Mouse (Mus musculus): ENCODE measurements around the gene Dppa4.
"Not testable (repeated sequence)": the region's sequence is repeated elsewhere in the genome, so short reads cannot be mapped to it uniquely, and the experiment has no call there.

Gene Dppa4

DNA sequence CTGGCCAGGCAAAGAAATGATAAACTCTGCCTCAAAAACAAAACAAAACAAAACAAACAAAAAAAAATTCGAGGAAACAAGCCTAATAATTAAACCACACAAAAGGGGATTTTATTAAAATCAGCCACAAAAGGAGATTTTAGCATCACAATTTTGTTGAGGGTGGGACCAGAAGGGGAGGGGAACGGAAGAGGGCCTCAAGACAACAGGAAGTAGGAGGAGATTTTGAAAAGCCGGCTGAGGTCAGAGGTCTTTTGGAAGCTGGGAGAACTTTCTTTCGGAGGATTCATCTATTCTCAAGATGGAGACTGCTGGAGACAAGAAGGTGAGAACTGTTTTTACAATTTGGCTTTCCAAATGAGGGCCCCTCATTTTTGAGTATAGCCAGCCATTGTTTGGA is at the start of gene Dppa4:
Gene Dppa4 (plus strand): TSS at position 217 of the 400 bp plus-strand sequence.
- DNase-seq: no peak

DNA sequence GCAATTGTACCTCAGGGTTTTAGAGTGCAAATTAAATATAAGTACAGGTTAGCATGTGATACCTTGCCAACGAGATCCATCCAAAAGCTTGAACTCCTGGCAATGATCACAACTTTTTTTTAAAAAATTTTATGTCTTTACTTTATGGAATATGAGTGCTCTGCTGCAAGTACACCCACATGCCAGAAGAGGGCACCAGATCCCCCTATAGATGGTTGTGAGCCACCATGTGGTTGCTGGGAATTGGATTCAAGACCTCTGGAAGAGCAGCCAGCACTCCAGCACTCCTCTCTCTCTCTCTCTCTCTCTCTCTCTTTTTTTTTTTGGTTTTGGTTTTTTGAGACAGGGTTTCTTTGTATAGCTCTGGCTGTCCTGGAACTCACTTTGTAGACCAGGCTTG is 48.5 kb upstream of the Dppa4 start:
- DNase-seq: no peak

DNA sequence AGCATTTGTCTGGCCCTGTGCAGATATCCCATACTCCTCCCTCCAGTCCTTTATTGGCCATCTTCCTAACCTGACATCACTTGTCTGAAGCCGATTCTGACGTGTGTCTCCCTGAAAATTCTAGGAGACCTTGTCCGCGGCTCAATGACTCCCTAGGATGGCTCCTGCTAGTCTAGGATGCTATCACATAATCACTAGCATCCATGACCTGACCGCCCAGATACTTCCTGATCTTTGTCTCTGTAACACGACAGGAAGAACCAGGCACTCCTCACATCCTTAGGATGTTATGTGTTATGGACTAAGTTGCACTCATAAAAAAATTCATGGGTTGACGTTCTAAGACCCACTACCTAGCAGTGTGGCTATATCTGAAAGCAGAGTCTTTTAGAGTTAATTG is 45.9 kb upstream of the Dppa4 start:
- no peak for DNase-seq

DNA sequence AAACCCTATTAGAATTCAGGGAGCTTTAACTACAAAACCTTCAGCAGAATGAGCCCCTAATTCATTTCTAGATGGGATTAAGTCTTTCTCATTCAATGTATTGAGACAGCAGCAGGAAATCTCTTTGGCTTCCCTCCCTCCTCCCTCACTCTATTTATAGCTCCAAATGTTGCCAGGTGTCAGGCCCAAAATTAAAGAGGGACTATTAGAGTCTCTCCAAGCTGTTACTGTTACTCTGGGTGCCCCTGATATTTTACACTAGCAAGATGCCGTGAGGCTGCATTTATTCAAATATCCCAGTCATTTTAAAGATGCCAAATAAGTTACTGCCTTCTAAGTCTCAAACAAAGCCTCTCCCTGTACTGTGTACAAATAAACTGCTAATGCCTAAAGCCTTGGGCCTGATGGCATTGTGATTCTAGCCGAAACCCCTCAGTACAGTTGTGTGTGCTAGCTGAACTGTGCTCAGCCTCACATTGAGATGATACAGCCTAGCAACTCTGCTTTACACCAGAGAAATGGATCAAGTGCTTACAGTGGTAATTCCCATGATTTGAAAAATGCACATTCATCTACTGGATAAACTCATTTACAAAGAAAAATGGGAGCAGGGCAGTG is 36.4 kb upstream of the Dppa4 start:
- DNase-seq: no peak

DNA sequence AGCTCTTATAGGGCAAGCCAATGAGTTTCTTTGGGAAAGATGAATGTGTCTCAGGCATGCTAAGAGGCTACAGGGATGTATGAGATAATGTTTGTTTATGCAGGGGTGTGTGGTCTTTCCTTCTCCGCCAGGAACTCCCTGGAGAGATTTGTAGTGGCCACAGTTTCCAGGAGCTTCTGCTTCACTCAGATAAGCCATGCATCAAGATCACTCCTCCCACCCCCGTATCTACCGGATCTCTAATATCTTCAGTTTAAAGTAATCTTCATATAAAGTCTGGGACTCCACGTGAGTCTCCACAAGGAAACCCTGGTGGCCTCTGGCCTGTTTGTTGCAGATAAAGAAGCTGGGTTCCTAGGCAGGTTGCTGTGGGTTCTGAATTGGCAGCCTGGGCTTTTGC is 30.7 kb upstream of the Dppa4 start:
- no peak for DNase-seq

DNA sequence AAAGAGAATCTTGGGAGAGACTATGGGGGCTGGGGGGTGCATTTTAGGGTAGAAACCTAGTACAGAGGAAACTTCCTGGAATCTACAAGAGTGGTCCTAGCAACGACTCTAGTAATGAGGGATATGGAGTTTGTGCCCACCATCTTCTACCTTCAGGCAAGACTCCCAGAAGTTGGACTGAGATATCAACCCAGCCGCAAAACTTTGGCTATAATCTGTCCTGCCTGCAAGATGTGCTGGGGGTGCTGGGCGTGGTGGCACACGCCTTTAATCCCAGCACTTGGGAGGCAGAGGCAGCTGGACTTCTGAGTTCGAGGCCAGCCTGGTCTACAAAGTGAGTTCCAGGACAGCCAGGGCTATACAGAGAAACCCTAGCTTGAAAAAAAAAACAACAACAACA is 28.9 kb upstream of the Dppa4 start:
- no peak for DNase-seq

DNA sequence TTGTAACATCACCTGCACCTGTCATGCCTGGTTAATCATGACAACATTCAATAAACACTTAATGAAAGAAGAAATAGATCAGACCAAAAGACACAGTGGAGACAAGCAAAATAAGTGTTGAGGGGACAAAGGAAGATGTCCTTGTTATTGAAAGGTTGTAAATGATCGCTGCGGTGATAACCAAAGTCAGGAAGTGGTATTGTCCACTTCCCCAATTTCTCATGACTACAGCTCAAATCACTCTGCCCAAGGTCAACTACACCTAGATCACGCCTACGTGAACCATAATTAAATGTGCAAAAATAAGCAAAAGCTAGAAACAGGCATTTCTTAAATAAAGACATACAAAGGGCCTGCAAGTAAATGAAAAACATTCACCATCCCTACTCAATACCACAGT is 24.0 kb upstream of the Dppa4 start:
- DNase-seq: no peak

DNA sequence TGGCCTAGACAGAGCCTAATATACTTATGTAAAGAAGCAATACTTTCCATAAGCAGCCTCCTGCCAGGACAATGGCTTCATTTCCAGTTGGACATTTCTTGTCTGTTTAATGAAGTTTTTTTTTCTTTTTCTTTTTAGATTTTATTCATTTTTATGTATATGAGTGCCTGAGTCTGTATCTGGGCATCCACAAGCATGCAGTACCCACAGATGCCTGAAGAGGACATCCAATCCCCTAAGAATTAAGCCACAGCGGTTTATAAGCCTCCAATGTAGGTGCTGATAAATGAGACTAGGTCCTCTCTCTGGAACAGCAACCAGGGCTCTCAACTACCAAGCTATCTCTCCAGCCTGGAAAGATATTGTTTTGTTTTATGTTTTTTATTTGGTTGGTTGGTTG is 20.6 kb upstream of the Dppa4 start:
- DNase-seq: no peak

DNA sequence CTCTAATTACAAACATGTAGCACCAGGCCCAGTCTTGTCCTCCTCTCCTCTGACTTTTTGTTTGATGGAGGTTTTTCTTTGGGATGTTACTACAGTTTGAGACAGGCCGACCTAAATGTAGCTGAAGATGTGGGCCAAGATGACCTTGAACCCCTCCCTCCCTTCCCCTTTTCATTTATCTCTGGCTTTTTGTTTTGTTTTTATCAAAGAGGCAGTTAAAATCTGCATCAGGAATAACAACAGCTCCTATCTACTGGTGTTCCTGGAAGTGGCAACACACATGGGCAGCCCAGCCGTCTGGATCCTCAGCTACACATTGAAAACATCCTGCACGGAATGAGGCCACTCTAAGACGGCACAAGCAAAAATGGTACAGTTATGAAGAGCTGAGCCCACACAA is 17.7 kb upstream of the Dppa4 start:
- DNase-seq: no peak

DNA sequence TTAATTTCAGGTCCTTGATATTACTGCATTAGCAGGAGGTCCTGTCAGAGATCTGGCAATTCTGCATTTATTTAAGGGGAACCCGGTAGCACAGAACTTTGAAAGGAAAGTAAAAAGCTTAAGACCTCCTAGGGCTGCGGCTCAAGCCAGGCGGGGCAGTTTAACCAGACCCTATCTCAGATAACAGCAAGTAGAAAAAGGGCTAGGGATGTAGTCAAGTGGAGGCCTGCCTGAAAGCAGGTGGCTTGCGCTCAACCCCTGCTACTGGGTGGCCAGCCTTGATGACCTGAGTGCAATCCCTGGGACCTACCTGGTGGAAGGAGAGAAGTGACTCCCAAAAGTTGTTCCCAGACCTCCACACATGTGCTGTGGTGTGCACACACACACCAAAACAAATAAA is 6.6 kb upstream of the Dppa4 start:
- DNase-seq: no peak

DNA sequence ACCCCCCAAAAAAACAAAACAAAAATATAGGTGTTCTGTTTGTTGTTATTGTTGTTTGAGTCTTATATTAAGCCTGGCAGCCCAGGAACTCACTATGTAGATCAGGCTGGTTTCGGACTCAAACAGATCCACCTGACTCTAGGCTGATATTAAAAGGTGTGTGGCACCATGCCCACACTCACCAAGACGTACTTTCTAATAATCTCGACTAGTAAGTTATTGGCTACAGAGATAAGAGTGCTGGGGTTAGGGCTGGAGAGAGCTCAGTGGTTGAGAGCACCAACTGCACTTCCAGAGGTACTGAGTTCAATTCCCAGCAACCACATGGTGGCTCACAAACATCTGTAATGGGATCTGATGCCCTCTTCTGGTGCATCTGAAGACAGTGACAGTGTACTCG is 2.6 kb upstream of the Dppa4 start:
- no peak for DNase-seq

DNA sequence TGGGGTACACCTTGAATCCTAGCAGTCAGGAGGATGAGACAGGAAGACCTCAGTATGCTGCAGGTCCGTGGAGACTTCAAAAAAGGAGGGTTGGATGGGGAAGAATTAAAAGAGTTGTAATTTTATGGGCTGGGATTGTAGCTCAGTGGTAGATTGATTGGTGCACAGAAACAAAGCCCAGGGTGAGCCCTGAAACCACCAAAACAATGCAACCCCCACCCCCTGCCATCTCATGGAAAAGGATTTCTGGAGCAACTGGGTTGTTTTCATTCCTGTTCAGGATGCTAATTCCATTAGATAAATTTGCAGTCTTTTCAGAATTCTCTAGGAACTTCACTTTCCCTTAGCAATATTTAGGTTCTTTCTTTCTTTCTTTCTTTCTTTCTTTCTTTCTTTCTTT is 732 bp upstream of the Dppa4 start:
- no peak for DNase-seq

DNA sequence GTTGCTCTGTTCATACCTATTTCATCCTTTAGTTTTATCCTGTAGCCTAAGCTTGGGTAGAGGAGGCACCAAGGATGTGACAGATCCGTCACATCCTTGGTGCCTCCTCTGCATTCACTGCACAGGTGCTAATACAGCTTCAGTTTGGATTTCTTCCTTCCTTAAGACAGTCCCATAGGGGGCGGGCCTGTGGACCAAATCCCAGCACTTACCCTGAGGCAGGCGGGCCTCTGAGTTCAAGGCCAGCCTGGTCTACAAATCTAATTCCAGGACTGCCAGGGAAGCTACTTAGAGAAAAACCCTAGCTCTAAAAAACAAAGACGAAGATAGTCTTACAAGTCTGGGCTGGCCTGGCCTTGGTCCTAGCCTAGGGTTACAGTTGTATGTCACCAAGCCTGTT is 2.0 kb downstream of the Dppa4 start:
- DNase-seq: no peak

DNA sequence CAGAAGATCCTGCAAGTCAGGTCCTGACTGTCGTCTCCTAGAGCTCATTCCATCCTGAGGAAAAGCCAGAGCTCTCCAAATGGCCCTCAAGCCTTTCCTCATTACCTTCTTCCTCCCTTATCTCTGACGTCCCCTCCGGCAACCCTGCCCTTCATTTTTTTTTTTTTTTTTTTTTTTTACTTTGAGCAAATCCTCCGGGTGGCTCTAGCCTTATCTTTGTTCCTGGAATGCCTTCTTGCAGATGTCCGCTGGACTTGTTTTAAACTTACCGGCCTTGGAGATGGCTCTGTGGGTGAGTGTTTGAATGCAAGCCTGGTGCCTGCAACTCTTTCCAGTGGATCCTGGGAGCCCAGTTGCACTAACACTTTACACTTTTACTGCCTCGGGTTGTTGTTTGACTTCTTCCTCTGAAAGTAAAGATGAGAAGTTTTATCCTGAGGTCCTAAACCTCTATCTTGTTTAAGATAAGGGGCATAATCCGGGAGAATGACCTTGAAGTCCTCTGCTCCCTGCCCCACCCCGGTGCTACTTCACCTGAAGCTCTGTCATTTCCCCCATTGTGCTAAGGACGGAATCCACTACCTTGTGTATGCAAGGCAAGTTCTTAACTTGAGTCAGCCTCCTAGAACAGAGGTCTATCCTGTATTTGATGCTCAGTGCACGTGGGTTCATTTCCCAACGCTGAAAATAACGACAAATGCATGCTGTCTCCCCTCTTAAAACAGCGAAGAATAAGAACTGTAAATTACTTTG is 14.0 kb downstream of the Dppa4 start:
- DNase-seq: no peak

DNA sequence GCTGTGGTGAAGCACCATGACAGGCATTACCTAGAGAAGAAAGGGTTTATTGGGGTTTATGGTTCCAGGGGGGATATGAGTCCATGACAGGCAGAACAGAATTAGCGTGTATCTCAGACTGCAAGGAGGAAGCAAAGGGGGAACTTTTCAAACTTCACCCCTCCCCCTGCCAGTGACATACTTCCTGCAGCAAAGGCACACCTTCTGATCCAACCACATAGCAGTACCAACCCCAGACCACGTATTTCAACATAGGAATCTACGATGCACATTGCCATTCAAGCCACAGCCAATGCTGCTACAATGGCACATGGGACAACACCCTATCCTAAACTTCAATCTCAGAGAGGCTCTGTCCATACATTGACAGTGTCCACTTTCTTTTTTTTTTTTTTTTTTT is 16.4 kb downstream of the Dppa4 start:
- DNase-seq: no peak

DNA sequence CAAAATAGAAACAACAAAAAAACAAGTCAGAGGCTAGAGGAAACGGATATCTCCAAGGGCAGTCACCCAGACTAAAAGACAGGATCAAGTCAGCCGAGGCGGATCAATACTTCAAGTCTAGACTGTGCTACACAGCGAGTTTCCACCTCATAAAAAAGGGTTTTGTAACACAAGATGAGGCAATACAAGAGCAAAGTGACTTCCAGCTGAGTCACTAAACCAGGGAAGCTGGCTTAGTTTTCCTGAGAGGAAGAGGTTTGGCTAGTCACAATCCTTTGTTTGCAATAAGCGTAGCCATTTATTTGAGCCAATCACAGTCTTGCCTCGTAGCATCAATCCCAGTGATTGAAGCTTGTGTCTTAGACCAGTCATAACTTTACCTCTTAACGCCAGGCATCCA is 20.0 kb downstream of the Dppa4 start, which contains the start of gene Dppa2:
Gene Dppa2 (plus strand): TSS at position 400 of the 400 bp plus-strand sequence.
- no peak for DNase-seq

DNA sequence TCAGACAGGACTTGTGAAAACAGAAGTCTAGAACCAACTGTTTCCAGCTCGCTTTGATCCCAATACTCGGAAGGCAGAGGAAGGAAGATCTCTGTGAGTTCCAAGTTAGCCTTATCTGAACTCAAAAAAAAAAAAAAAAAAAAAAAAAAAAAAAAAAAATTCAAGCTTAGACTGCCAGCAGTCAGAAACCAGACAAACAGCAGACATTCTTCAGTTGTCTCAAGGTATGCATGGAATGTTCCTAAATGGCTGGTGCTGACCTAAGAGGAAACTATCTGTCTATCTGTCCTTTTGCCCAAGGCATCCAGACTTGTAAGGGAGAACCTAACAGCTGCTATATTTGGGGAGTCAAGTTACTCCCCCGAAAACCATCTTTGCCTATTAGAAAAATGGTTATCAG is 20.4 kb downstream of the Dppa4 start:
- DNase-seq: no peak

DNA sequence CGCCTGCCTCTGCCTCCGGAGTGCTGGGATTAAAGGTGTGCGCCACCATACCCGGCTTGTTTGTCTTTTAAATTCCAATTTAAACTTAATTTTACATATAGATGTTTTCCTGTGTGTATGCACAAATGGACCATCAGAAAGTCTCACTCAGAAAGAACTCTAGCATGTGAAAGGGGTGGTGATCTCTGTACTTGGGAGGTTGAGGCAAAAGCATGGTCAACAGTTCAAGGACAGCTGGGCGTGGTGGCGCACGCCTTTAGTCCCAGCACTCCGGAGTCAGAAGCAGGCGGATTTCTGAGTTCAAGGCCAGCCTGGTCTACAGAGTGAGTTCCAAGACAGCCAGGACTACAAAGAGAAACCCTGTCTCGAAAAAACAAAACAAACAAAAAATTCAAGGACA is 25.4 kb downstream of the Dppa4 start:
- not testable (repeated sequence) for DNase-seq

DNA sequence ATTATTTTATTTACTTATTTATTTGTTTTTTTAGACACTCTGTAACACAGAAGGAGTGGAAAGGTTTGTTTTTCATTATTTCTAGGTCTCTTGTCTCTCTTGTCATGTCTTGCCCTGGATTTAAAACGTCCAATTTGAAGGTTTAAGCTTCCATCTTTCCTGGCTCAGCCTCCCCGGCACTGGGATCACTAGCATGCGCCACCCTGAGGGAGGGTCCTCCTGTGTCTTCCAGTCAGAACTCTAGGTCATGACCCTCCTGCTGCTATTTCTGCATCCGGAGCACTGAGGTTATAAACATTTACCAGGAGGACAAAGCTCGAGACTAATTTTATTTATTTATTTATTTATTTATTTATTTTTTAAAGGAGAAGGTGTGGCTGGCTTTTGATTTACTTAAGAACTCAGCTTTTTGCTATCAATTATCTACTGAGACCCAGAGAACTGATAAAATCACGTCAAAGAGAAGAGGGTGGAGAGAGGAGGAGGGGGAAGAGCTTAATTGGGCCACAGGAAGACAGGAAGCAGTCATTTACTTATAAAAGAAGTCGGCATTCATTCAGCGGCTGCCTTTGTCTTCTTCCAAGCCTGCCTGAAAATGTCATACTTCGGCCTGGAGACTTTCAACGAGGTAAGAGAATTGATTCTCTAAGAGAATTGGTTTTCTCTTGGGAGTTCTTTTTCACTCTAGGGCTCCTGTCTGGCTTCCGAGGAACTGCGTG is 26.5 kb downstream of the Dppa4 start:
- no peak for DNase-seq

DNA sequence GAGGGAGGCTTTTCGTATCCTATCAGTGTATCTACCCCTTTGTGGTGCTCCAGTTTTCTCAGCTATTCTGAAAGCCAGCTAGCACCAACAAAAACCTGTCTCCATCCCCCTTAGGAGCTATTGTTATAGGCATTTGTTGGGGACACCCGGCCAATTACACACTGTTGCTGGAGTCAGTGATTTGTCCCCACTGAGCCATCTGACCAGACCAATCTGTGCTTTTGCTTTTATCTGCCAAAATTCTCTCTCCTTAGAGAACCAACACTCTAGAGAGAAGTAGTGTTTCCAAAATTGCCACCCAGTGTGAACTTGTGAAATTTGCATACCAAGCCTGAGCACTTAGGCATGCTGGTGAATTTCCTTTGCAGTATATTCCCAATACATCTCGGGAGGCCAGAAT is 31.8 kb downstream of the Dppa4 start:
- no peak for DNase-seq

DNA sequence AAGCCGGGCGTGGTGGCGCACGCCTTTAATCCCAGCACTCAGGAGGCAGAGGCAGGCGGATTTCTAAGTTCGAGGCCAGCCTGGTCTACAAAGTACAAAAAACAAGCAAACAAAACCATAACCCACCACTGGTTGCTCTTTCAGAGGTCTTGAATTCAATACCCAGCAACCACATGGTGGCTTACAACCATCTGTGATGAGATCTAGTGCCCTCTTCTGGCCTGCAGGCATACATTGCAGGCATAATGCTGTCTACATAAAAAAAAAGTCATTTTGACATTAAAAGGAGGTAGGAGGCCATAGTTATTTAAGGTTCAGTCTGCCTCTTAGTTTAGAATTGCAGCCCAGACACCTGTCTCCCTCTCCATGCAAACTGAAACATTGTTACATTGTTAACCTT is 37.2 kb downstream of the Dppa4 start:
- no peak for DNase-seq

DNA sequence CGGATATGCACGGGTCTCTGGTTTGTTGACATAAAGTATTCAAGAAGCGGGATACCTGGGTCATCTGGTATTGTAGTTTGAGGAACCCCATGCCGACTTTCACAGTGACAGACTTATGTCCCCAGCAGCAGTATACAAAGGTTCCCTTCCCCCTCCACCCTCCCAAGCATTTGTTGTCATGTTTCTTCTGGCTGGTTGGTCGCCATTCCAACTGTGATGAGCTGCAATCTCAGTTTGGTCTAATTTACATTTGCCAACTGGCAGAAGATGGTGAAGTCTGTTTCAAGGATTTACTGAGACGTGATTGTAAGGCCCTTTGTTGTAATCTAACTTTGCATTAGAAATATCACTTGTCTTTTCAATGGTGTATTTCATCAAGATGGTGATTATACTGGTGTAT is 39.6 kb downstream of the Dppa4 start:
- DNase-seq: no peak

DNA sequence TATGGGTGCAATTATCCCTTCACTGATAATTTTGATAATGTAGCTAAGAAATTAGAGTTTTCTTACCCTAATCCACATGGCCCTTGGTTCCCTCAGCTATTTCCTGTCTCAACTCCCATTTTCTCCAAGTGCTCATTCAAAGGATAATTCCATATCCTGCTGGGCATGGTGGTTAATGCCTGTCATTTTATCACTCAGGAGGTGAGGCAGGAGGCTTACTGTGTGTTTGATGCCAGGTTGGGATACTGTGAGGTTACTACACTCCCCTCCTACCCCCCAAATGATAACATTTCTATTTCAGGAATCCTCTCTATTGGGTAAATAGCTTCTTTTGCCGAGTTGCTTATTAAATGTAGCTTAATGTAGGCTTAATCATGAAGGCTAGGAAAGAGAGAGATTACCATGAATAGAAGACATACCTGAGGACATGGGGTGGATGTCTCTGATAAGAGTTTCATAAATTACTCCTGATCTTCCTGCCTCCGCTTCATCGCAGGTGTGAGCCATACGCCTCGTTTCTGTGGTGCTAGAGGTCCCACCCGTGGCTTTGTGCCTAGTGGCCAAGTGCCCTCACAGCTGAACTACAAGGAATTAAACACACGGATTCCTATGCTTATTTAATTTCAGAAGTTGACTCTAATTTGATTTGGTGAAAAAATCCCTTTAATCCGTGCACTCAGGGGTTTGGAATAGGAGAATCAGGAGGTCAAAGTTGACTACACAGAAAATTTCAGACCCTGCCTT is 40.2 kb downstream of the Dppa4 start:
- no peak for DNase-seq

DNA sequence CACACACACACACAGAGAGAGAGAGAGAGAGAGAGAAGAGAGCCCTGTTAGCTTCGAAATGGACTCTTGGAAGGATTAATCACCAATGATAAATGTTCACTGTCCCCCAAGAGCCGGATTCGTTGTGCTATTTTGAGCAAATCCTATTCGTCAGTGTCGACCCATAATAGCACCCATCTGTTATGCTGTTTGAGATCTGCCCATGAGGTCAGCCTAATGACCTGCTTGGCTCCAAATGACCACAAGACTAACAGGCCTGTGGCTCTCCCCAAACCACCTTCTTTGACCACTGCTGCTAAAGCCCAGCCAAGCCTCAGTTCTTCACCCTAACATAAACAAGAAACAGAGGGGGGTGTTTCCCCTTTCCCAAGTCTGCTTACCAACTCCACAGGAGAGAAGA is 43.4 kb downstream of the Dppa4 start:
- peak; percentile 33 for DNase-seq

All from kidney, postnatal 14 days (tissue).